Mouse (Mus musculus): ENCODE measurements at regions not wholly inside any gene's neighbourhood (a gene's known extent, or its start where the extent isn't known, plus 50 kb on each side); places are given as distances from the start of the nearest gene placed in this dataset.

DNA sequence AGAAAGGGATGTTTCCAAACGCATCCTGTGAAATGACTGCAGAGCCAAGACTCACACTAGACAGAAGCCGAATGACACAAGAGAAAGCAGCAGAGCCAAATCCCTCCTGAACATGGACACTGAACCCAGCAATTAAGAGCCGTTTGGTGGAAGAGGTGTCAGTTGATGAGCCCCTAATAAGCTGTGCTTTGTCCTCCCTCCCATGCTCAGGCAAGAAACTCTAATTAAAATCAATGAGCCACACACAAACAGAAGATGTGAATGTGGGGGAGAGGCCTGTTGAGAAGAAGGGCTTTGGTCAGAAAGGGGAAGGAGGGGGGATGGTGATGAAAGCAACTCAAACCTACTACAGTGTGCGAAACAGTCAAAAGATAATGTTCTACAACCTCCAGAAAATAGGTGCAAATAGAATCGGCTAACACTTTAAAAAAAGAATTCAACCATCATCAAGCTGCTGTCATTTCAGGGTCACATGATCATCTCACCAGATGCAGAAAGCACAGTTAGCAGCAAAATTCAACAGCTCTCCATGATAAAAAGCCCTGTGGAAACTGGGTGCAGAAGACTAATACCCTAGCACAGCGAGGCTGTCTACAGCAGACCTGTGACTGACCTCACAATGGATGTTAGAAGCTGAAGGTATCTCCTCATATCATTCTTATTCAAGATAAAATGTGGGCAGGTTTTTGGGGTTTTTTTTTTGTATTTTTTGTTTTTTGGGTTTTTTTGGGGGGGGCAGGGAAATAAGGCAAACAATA is 153.2 kb upstream of the Gm15217 start:
- Histone ChIP-seq H3K27me3 (ENCODE audit: control insufficient read depth, insufficient read depth, low read length, poor library complexity, severe bottlenecking) (no peaks in the 10 kb centered on the region), H3K36me3 (ENCODE audit: control insufficient read depth, insufficient read depth, low read length, poor library complexity, severe bottlenecking) (no peaks in the 10 kb centered on the region)
- no peak for DNase-seq (ENCODE audit: low read depth, low spot score)

DNA sequence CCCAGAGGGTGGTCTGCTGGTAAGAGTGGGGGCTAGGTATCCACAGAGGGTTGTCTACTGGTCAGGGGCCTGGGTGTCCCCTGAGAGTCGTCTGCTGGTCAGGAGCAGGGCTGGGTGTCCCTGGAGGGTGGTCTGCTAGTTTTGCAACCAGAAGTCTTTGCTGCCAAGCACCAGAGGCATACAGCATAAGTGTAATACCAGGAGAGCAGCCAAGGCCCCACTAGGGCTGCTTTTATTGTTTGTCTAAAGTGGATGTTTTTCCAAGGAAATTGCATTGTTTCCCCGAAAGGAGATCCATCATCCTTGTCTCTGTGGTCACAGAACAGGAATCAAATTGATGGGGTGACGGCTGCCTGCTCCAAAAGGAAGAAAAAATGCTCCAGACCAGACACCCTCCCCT is 145.2 kb upstream of the Gm15217 start:
- no peak for DNase-seq (ENCODE audit: low read depth, low spot score)

DNA sequence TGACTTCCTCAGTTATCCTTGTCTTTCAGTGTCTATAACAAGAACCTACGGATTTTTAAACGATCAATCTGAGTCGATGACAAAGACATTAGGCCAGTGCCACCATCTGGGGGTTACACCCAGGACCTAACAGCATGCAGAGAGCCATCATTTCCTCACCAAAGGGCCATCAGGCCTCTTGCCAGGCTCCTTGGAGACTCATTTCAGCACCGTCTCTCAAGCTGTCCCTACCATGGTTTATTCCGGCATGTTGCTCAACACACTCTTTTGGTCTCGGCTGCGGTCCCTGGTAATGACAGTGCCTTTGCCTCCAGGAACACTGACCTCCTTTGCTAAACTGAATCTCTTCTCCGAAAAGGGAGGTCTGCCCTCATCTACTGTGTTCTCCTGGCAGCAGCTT is 144.4 kb upstream of the Gm15217 start:
- DNase-seq (ENCODE audit: low read depth, low spot score) = no peak
- H3K36me3 ChIP-seq (ENCODE audit: control insufficient read depth, insufficient read depth, low read length, poor library complexity, severe bottlenecking) = no peaks in the 10 kb centered on the region
- no peaks in the 10 kb centered on the region for H3K27me3 ChIP-seq (ENCODE audit: control insufficient read depth, insufficient read depth, low read length, poor library complexity, severe bottlenecking)

More for the DNA sequence above, 145.2 kb upstream of the Gm15217 start:
- Histone ChIP-seq H3K27me3 (ENCODE audit: control insufficient read depth, insufficient read depth, low read length, poor library complexity, severe bottlenecking) (no peaks in the 10 kb centered on the region), H3K36me3 (ENCODE audit: control insufficient read depth, insufficient read depth, low read length, poor library complexity, severe bottlenecking) (no peaks in the 10 kb centered on the region)

DNA sequence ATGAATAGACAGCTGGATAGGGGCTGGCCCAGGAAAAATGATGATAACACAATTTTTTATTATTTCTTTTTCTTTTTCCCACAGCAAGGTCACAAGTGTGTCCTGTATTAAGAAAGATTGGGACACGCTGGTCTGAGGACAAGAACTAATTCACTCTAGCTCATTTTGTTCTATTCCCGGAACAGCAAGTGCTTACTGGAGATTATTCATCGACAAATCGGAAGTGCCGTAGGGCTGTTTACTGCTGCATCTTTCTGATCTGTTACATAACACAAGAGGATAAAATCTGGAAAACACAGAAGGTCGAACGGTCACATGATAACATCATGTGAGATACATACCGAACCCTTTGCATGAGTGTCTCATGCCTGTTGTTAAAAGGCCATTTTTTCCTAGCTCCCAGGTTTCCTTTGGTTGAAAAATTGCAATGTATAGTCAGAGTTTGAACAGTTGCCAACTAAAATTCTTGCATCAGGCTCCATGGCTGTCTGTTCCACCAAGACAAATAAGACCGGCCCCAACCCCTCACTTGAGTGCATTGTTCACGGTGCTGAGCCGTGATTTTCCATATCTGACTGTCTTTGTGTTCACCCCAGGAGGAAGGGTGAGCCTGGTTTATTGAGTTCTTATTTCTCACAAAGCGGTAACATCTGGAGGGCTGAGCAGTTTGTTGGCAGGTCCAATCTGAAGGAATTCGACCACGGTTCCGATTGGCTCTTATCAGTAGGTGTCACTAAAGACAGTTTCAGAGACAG is 139.0 kb upstream of the Gm15217 start:
- no peak for DNase-seq (ENCODE audit: low read depth, low spot score)
- Histone ChIP-seq H3K36me3 (ENCODE audit: control insufficient read depth, insufficient read depth, low read length, poor library complexity, severe bottlenecking) (no peaks in the 10 kb centered on the region), H3K27me3 (ENCODE audit: control insufficient read depth, insufficient read depth, low read length, poor library complexity, severe bottlenecking) (no peaks in the 10 kb centered on the region)

DNA sequence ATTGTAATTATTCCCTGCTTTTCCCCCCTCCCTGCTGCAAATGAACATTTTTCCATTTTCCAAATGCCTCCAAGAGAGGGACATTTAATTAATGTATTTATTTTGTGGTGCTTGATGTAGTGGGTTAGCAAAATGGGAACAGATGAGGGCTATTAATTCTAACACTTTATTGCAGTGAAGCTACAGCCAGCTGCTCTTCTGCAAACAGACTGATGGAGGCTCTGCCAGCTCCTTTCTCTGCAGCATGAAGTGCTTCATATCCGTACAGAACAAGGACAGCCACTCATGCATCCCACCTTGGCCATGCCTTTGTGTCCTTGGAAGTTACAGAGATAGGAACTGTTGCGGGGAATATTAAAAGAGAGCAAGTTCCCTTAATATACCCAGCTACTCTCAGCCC is 138.3 kb upstream of the Gm15217 start:
- no peak for DNase-seq (ENCODE audit: low read depth, low spot score)
- no peaks in the 10 kb centered on the region for H3K27me3 ChIP-seq (ENCODE audit: control insufficient read depth, insufficient read depth, low read length, poor library complexity, severe bottlenecking)
- no peaks in the 10 kb centered on the region for H3K36me3 ChIP-seq (ENCODE audit: control insufficient read depth, insufficient read depth, low read length, poor library complexity, severe bottlenecking)

DNA sequence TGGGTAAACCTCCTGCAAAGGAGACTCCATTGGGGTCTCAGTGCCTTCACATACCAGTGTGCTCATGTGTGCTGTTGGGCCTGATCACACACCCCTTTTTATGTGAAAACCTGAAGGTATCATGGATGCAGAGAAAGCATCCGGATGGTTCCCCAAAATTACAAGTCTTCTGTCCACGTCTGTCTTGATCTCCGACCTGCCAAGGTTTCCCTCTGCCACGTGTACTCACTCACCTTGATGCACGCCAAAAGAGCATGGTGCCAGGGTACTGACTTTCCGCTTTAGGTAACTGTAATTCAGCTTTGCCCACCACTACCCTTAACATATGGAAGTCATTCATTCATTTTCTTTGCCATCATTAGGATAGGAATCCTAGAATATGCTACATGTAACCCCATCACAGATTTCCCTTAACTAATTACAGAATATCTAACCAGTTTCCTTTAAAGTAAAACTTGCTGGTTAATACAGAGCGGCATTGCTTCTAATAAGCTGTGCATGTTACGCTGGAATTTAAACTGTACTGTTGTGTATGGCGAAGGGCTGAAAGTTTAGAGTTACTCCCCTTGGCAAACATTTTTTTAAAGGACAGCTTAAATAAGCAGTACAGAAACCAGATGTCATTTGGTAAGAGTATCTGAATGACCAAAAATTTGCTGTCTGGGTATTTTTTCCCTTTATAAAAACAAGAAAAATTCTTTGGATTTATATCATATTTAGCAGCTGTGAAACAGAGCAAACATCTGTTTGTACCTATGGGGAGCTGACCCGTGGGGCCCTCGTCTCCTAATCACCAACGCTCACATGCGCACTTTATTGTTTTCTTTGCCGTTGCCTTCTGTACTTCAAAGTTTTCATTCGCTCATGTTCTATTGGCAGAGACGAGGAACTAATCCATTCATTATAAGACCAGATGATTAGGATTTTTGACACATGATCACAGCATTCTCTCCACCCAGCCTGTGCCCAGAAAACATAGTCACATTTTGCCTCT is 131.4 kb upstream of the Gm15217 start:
- DNase-seq (ENCODE audit: low read depth, low spot score) = no peak
- H3K27me3 ChIP-seq (ENCODE audit: control insufficient read depth, insufficient read depth, low read length, poor library complexity, severe bottlenecking) = no peaks in the 10 kb centered on the region
- no peaks in the 10 kb centered on the region for H3K36me3 ChIP-seq (ENCODE audit: control insufficient read depth, insufficient read depth, low read length, poor library complexity, severe bottlenecking)

DNA sequence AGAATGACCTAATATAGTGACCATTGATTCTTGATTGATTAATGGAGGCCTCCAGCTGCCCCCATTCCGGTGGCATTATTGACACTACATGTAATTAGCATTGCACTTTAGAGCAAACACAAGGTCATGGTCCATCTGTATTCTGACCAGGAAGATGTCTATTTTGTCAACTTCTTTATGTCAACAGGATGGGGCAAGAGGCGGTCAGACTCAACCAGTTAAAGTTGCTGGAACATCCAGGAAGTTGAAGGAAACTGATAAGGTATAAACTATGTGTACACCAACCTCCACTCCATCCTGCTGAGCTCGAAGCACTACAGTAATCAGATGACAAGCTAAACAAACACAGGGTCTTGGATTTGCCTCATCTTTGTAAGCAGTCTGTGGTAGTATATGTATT is 130.1 kb upstream of the Gm15217 start:
- no peak for DNase-seq (ENCODE audit: low read depth, low spot score)
- no peaks in the 10 kb centered on the region for H3K36me3 ChIP-seq (ENCODE audit: control insufficient read depth, insufficient read depth, low read length, poor library complexity, severe bottlenecking)
- H3K27me3 ChIP-seq (ENCODE audit: control insufficient read depth, insufficient read depth, low read length, poor library complexity, severe bottlenecking) = no peaks in the 10 kb centered on the region

DNA sequence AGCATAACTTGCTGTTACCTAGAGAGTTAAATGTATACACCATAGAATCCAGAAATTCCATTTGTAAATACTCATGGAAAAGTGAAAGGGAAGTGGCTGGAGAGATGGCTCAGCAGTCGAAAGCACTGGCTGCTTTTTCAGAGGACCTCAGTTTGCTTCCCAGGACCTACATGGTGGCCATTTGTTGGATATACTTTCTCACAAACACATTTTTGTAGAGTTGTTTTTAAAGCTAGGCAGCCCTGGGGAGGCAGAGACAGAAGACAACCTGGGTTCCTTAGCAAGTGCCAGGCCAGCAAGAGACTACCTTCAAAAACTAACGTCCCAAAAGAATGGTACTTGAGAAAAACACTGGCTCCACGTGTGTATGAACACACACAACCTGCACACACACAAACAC is 124.0 kb upstream of the Gm15217 start:
- Histone ChIP-seq H3K27me3 (ENCODE audit: control insufficient read depth, insufficient read depth, low read length, poor library complexity, severe bottlenecking) (no peaks in the 10 kb centered on the region), H3K36me3 (ENCODE audit: control insufficient read depth, insufficient read depth, low read length, poor library complexity, severe bottlenecking) (no peaks in the 10 kb centered on the region)
- no peak for DNase-seq (ENCODE audit: low read depth, low spot score)

DNA sequence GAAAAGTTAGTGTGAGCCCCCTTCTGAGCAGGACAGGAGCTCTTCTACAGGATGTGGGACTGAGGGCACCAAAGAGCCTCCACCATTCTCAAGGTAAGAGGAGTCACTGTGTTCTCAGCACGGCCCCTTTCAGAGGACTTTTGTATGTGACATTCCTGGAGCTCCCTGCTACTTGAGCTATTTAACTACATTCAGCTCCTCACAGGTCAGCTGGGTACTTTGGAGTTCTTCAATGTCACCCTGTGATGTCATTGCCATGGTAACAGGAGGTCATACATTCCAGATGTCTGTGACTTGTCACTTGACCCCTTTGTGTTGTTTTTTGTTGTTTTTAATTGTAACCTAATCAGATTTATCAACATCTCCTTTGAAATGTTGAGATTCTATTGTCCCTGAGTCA is 122.9 kb upstream of the Gm15217 start:
- no peak for DNase-seq (ENCODE audit: low read depth, low spot score)
- no peaks in the 10 kb centered on the region for H3K36me3 ChIP-seq (ENCODE audit: control insufficient read depth, insufficient read depth, low read length, poor library complexity, severe bottlenecking)
- no peaks in the 10 kb centered on the region for H3K27me3 ChIP-seq (ENCODE audit: control insufficient read depth, insufficient read depth, low read length, poor library complexity, severe bottlenecking)

DNA sequence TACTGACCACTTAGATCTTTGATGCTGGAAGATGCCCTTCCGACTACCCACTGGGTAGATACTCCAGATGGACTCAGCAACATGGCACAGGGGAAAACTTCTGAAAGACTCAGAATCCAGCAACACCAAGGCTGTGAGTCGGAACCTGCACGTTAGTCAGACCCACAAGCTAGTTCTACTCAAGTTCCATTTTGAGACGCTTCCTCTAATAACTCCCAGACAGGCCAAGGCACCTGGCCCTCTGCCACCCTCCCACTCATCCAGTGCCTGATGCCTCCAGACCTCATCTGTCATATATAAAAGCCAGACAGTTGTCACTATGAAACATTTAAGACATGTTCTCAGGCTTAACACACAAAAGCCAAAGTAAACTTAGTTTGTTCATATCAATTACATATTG is 121.9 kb upstream of the Gm15217 start:
- DNase-seq (ENCODE audit: low read depth, low spot score) = no peak

DNA sequence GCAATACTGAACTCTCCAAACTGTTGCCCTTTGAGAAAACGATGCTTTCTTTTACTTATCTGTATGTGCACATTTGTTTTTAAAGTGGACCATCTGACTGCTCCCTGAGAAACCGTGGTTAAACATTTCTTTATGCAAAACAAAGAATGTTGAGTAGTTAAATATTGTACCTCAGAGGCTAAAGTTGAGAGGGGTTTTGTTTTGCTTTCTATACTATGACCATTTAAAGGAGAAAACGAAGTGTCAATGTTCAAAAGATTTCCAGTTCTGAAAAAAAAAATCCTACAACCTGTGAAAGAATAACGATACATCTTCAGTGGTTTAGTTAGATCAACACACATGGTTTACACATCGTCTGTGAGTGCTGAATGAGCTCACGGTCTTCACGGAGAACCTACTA is 120.7 kb upstream of the Gm15217 start:
- Histone ChIP-seq H3K27me3 (ENCODE audit: control insufficient read depth, insufficient read depth, low read length, poor library complexity, severe bottlenecking) (no peaks in the 10 kb centered on the region), H3K36me3 (ENCODE audit: control insufficient read depth, insufficient read depth, low read length, poor library complexity, severe bottlenecking) (no peaks in the 10 kb centered on the region)
- no peak for DNase-seq (ENCODE audit: low read depth, low spot score)

More for the DNA sequence above, 121.9 kb upstream of the Gm15217 start:
- H3K27me3 ChIP-seq (ENCODE audit: control insufficient read depth, insufficient read depth, low read length, poor library complexity, severe bottlenecking) = no peaks in the 10 kb centered on the region
- no peaks in the 10 kb centered on the region for H3K36me3 ChIP-seq (ENCODE audit: control insufficient read depth, insufficient read depth, low read length, poor library complexity, severe bottlenecking)

DNA sequence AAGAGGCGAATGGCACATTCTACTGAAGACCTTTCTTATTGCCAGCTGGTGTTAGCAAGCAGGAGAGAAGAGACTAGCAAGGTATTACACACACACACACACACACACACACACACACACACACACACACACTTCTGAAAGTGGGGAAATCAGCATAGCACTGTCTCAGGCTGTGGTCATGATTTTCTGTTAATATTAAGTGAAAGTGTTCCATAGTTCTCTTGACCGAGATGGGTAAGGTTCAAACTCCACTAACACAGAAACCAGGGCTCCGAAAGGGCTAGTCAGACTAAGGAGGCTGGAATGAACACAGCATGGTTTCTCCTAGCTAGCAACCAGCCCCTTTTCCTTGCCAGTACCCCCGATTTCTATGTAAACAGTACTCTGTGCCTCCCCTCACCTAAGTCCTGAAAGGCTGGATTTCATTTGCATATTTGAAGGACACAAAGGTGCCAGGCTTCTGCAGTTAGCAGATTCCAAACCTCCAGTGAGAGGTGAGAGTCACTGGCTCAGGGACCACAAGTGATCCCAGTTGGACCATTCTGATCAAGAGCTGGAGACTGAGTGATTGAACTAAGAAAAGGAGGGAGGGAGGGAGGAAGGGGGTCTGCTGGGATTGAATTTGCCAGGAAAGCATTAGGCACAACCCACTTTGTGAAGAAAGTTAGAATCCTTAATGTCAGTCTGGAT is 118.8 kb upstream of the Gm15217 start:
- H3K27me3 ChIP-seq (ENCODE audit: control insufficient read depth, insufficient read depth, low read length, poor library complexity, severe bottlenecking) = no peaks in the 10 kb centered on the region
- no peaks in the 10 kb centered on the region for H3K36me3 ChIP-seq (ENCODE audit: control insufficient read depth, insufficient read depth, low read length, poor library complexity, severe bottlenecking)
- no peak for DNase-seq (ENCODE audit: low read depth, low spot score)

DNA sequence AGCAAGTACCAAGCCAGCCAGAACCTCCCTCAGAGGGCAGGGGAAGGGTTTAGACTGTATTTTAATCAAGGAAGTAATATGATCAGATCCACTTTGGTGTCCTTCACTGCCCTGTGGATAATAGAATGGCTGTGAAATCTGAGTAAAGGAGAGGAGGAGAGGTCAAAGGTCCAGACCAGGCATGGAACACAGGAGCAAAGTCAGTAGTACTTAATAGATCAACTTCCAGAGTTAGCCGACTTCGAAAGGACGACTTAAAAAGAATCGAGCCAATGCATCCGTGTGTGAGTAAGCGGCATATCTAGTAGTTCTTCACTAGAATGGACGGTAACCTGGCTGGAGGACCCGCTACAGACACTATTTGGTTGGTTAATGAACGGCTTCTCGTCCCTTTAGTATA is 103.8 kb upstream of the Gm15217 start:
- Histone ChIP-seq H3K27me3 (ENCODE audit: control insufficient read depth, insufficient read depth, low read length, poor library complexity, severe bottlenecking) (no peaks in the 10 kb centered on the region), H3K36me3 (ENCODE audit: control insufficient read depth, insufficient read depth, low read length, poor library complexity, severe bottlenecking) (no peaks in the 10 kb centered on the region)
- DNase-seq (ENCODE audit: low read depth, low spot score) = no peak
